Mouse (Mus musculus) frontal cortex, postnatal 36 days (tissue): ENCODE data around the gene Asphd1.

ENCODE experiments used
- DNase-seq, 2 experiments: peaks; one replicate each; pipeline ENCODE4 v3.0.0; 2022; ENCODE audit warnings: low spot score in 2 of 2

Asphd1 gene

DNA sequence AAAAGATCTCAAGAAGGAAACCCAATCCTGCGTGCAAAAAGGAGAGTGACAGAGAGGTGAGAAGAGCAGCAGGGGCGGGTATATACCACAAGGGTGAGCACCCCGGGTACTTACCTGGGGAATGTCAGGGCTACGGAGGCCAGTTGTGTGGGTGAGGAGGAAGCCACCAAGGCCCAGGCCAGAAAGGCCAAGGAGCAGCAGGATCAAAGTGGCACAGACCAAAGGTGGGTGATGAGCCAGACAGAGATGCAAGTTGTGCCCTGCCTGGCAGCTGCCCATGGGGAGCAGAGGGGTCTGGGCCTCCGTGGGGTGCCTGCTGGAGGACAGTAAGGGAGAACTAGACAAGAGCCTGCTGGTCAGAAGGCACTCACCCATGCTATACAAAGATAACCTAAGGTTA lies 52.5 kb downstream of the Asphd1 start:
- no peak for DNase-seq
